Mouse (Mus musculus) spleen, adult 2 months (tissue): ENCODE data around the gene Cd200r3. TPM values are rescaled to one million over a fixed set of nuclear protein-coding genes. Genes with fewer than 3 reads are reported as not detected.

Experiments used
- DNase-seq, 2 experiments: peaks; one replicate each; pipeline versions ENCODE4 v3.0.0 to v3.0.0-alpha.2; 2012 to 2021; ENCODE audit warnings: low spot score in 2 of 2, low read depth in 1 of 2
- H3K27ac ChIP-seq: fragments of 200-500 bp; 2 replicates; pipeline ENCODE4 v1.5.1; 2012; ENCODE audit warnings: low read length, inconsistent platforms; ENCODE audit not compliant: insufficient read depth
- H3K27me3 ChIP-seq: fragments of 200-500 bp; 2 replicates; pipeline ENCODE4 v1.6.1; 2012; ENCODE audit warnings: mild to moderate bottlenecking, moderate library complexity, low read length, inconsistent platforms; ENCODE audit not compliant: control insufficient read depth, insufficient read depth
- H3K36me3 ChIP-seq: fragments of 200-500 bp; 2 replicates; pipeline ENCODE4 v1.6.1; 2012; ENCODE audit warnings: mild to moderate bottlenecking, low read length, inconsistent platforms; ENCODE audit not compliant: control insufficient read depth, insufficient read depth
- H3K4me1 ChIP-seq: fragments of 200-500 bp; 2 replicates; pipeline ENCODE4 v1.6.1; 2011; ENCODE audit warnings: inconsistent platforms; ENCODE audit not compliant: control insufficient read depth, insufficient read depth, insufficient read length
- H3K4me3 ChIP-seq: fragments of 200-500 bp; 2 replicates; pipeline ENCODE4 v1.5.1; 2011; ENCODE audit warnings: mild to moderate bottlenecking, inconsistent platforms; ENCODE audit not compliant: insufficient read depth, insufficient read length; ENCODE audit errors: extremely low read depth
- CTCF ChIP-seq: fragments of 200-500 bp; IDR thresholded peaks from 2 replicates; pipeline ENCODE4 v1.5.1; 2011; ENCODE audit warnings: mild to moderate bottlenecking, inconsistent platforms; ENCODE audit not compliant: insufficient read depth, insufficient read length, insufficient replicate concordance; ENCODE audit errors: extremely low read depth
- POLR2A ChIP-seq: fragments of 200-500 bp; IDR thresholded peaks from 2 replicates; pipeline ENCODE4 v1.6.1; 2011; ENCODE audit warnings: low read depth, low read length, inconsistent platforms
- WGBS: fragments of 180-500 bp; shearing (Covaris S2); methylation state at CpG from one replicate; pipeline ENCODE4 v1.1.7; 2018; 5-methylcytosine and 5-hydroxymethylcytosine counted together
- polyA plus RNA-seq: library from polyadenylated mRNA; depleted of rRNA; stranded (reverse); fragments of >200 nt; gene quantifications from 2 replicates; pipeline ENCODE4 v1.2.3, GENCODE M21; 2012

Cd200r3 gene
- polyA plus RNA-seq, 1 experiment = 0.19 TPM

GRCm38 (mm10) chr16:44976892-44977633 lies 33.6 kb downstream of the Cd200r3 start:
- 70% methylated on average over 6 of the region's 6 CpGs for WGBS
- H3K36me3 ChIP-seq = no peaks in the 10 kb centered on the region

GRCm38 (mm10) chr16:44978193-44978592 lies 34.7 kb downstream of the Cd200r3 start:
- no peak overlapping the region for H3K27ac ChIP-seq
- H3K4me1 ChIP-seq = peaks cover 7% of the 10 kb centered on the region; the same call in 1 of the 2 replicates
- 72% methylated on average over 2 of the region's 2 CpGs for WGBS
- no peak for TF ChIP-seq POLR2A
- no peak for TF ChIP-seq CTCF
- H3K36me3 ChIP-seq = no peaks in the 10 kb centered on the region
- H3K27me3 ChIP-seq = no peaks in the 10 kb centered on the region
- DNase-seq = no peak
- H3K4me3 ChIP-seq = no peak overlapping the region

More at GRCm38 (mm10) chr16:44976892-44977633, 33.6 kb downstream of the Cd200r3 start:
- no peak for DNase-seq
- Histone ChIP-seq H3K4me1 (peaks cover 7% of the 10 kb centered on the region; the same call in 1 of the 2 replicates), H3K27me3 (no peaks in the 10 kb centered on the region), H3K4me3 (no peak overlapping the region), H3K27ac (no peak overlapping the region)
- TF ChIP-seq POLR2A = no peak
- no peak for TF ChIP-seq CTCF

- Histone ChIP-seq H3K4me3 (no peak overlapping the region), H3K4me1 (peaks cover 7% of the 10 kb centered on the region; the same call in 1 of the 2 replicates), H3K36me3 (no peaks in the 10 kb centered on the region), H3K27me3 (no peaks in the 10 kb centered on the region), H3K27ac (no peak overlapping the region)
- TF ChIP-seq POLR2A = no peak
- no peak for TF ChIP-seq CTCF
- DNase-seq = no peak
- WGBS = 76% methylated on average over 3 of the region's 3 CpGs
Measured at GRCm38 (mm10) chr16:44979355-44979896, 35.9 kb downstream of the Cd200r3 start.

- no peaks in the 10 kb centered on the region for H3K27me3 ChIP-seq
- H3K36me3 ChIP-seq = no peaks in the 10 kb centered on the region
- TF ChIP-seq CTCF = no peak
- TF ChIP-seq POLR2A = no peak
- no peak overlapping the region for H3K27ac ChIP-seq
- peaks cover 7% of the 10 kb centered on the region; the same call in 1 of the 2 replicates for H3K4me1 ChIP-seq
- no peak overlapping the region for H3K4me3 ChIP-seq
- 58% methylated on average over 2 of the region's 2 CpGs for WGBS
- no peak for DNase-seq
Measured at GRCm38 (mm10) chr16:44982972-44983371, 39.5 kb downstream of the Cd200r3 start.

GRCm38 (mm10) chr16:44983379-44984060 lies 40.0 kb downstream of the Cd200r3 start:
- WGBS = 68% methylated on average over 3 of the region's 3 CpGs
- Histone ChIP-seq H3K27ac (no peak overlapping the region), H3K4me1 (peaks cover 7% of the 10 kb centered on the region; the same call in 1 of the 2 replicates), H3K27me3 (no peaks in the 10 kb centered on the region), H3K4me3 (no peak overlapping the region), H3K36me3 (no peaks in the 10 kb centered on the region)
- TF ChIP-seq POLR2A = no peak
- TF ChIP-seq CTCF = no peak
- no peak for DNase-seq

GRCm38 (mm10) chr16:44984111-44984510 lies 40.6 kb downstream of the Cd200r3 start:
- Histone ChIP-seq H3K27me3 (no peaks in the 10 kb centered on the region), H3K4me1 (peaks cover 7% of the 10 kb centered on the region; the same call in 1 of the 2 replicates), H3K4me3 (no peak overlapping the region), H3K36me3 (no peaks in the 10 kb centered on the region), H3K27ac (no peak overlapping the region)
- DNase-seq = no peak
- no peak for TF ChIP-seq CTCF
- TF ChIP-seq POLR2A = no peak

GRCm38 (mm10) chr16:44984925-44985324 lies 41.4 kb downstream of the Cd200r3 start:
- H3K27me3 ChIP-seq = no peaks in the 10 kb centered on the region
- no peak overlapping the region for H3K4me3 ChIP-seq
- peaks cover 1% of the 10 kb centered on the region; the same call in 1 of the 2 replicates for H3K4me1 ChIP-seq
- 84% methylated on average over 3 of the region's 3 CpGs for WGBS
- TF ChIP-seq CTCF (no peak), POLR2A (no peak)
- no peaks in the 10 kb centered on the region for H3K36me3 ChIP-seq
- H3K27ac ChIP-seq = no peak overlapping the region
- no peak for DNase-seq
